Mouse (Mus musculus): ENCODE results near the gene Kcmf1. TPM values are rescaled to one million over a fixed set of nuclear protein-coding genes. Genes with fewer than 3 reads are reported as not detected.

The Kcmf1 gene
- polyA plus RNA-seq, 1 experiment from 2014 or later: 41.6 TPM

DNA sequence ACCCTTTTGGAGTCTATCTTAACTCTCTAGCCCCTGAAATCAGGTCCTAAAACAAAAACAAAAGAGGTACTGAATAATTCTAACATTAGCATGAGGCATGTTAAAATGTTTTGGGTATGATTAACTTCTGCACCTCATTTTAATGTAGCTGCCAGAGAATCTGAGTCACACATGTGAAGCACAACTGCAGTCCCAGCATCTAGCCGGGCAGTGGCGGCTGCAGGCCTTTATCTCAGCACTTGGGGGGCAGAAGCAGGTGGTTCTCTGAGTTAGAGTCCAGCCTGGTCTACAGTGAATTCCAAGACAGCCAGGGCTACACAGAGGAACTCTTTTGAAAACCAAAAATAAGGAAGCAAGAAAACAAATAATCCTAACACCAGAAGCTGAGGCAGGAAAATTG, 11.1 kb downstream of the Kcmf1 start:
- Histone ChIP-seq H3K9me3 (replicated peaks) (no peaks in the 10 kb centered on the region), H3K36me3 (peaks cover 42% of the 10 kb centered on the region), H3K27me3 (ENCODE audit: low read depth, poor library complexity, severe bottlenecking) (no peaks in the 10 kb centered on the region), H3K4me3 (no peak overlapping the region), H3K27ac (no peak overlapping the region), H3K4me1 (no peaks in the 10 kb centered on the region)
- WGBS: 90% methylated on average over 2 of the region's 2 CpGs
- DNase-seq (ENCODE audit: low spot score): no peak

DNA sequence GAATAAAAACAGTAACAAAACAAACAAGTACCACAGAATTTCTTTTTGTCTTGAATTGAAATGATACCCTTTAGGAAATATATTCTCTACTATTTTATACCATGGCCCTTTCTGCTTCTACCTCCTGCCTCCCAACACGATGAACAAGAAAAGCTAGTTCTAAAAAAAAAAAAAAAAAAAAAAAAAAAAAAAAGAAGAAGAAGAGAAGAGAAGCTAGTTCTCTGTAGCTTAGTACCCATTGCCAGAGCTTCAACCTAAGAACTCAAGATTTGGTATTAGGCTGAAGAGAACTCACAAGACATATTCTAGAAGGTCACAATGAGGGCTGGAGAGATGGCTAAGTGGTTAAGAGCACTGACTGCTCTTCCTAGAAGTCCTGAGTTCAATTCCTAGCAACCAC, 14.5 kb downstream of the Kcmf1 start:
- 90% methylated on average over 1 of the region's 1 CpGs for WGBS
- Histone ChIP-seq H3K4me3 (no peak overlapping the region), H3K27me3 (ENCODE audit: low read depth, poor library complexity, severe bottlenecking) (no peaks in the 10 kb centered on the region), H3K4me1 (peaks cover 3% of the 10 kb centered on the region; the same call in 1 of the 2 replicates), H3K27ac (no peak overlapping the region), H3K9me3 (replicated peaks) (no peaks in the 10 kb centered on the region), H3K36me3 (peaks cover 41% of the 10 kb centered on the region)
- no peak for DNase-seq (ENCODE audit: low spot score)

GRCm38 (mm10) chr6:72884767-72885166, 15.0 kb downstream of the Kcmf1 start:
- Histone ChIP-seq H3K4me3 (no peak overlapping the region), H3K9me3 (replicated peaks) (no peaks in the 10 kb centered on the region), H3K4me1 (peaks cover 3% of the 10 kb centered on the region; the same call in 1 of the 2 replicates), H3K27me3 (ENCODE audit: low read depth, poor library complexity, severe bottlenecking) (no peaks in the 10 kb centered on the region), H3K36me3 (peaks cover 41% of the 10 kb centered on the region), H3K27ac (no peak overlapping the region)
- DNase-seq (ENCODE audit: low spot score): no peak
- WGBS: 89% methylated on average over 3 of the region's 3 CpGs

- H3K36me3 ChIP-seq: peaks cover 23% of the 10 kb centered on the region
- H3K4me1 ChIP-seq: peaks cover 3% of the 10 kb centered on the region; the same call in 1 of the 2 replicates
- WGBS: 89% methylated on average over 8 of the region's 8 CpGs
- no peak for DNase-seq (ENCODE audit: low spot score)
- H3K9me3 ChIP-seq (replicated peaks): no peaks in the 10 kb centered on the region
- no peak overlapping the region for H3K27ac ChIP-seq
- no peaks in the 10 kb centered on the region for H3K27me3 ChIP-seq (ENCODE audit: low read depth, poor library complexity, severe bottlenecking)
- H3K4me3 ChIP-seq: no peak overlapping the region
These were observed 16.9 kb downstream of the Kcmf1 start for GRCm38 (mm10) chr6:72882661-72883458.

DNA sequence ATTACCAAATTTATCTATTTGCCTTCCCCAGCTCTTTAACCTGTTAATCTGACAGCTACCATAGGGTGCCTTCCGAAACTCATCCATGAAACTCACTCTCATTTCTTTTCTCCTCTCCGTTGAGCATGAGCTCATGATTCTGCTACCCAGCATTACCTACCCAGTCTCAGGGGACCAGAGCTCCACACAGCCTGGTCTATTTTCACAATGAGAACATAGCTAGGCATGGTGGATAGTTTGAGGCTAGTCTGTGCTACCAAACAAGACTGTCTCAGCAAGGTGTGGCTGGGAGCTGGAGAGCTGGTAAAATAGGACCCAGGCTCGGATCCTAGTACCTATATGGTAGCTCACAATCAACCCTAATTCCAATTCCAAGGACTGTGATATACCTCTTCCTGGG, 17.6 kb downstream of the Kcmf1 start:
- no peak overlapping the region for H3K4me3 ChIP-seq
- H3K4me1 ChIP-seq: peaks cover 3% of the 10 kb centered on the region; the same call in 1 of the 2 replicates
- H3K27ac ChIP-seq: no peak overlapping the region
- H3K27me3 ChIP-seq (ENCODE audit: low read depth, poor library complexity, severe bottlenecking): no peaks in the 10 kb centered on the region
- no peaks in the 10 kb centered on the region for H3K9me3 ChIP-seq (replicated peaks)
- H3K36me3 ChIP-seq: peaks cover 18% of the 10 kb centered on the region
- no peak for DNase-seq (ENCODE audit: low spot score)
- WGBS: 93% methylated on average over 3 of the region's 3 CpGs

DNA sequence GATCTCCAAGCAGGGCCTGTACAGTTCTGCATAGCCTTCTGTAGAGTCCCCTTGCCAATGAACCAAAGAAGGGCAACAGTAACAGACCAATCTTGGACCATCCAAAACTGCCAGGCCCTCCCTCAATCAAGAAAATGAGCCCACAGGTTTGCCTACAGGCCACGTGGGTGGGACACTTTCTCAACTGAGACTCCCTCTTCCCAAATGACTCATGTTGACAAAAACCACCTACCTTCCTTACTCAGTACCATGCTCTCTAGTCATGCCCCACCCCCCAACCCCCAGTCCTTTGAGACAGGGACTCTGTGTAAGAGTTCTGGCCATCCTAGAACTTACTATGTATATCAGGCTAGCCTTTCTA, 18.2 kb downstream of the Kcmf1 start:
- H3K9me3 ChIP-seq (replicated peaks): no peaks in the 10 kb centered on the region
- H3K27ac ChIP-seq: no peak overlapping the region
- H3K4me1 ChIP-seq: peaks cover 3% of the 10 kb centered on the region; the same call in 1 of the 2 replicates
- H3K27me3 ChIP-seq (ENCODE audit: low read depth, poor library complexity, severe bottlenecking): no peaks in the 10 kb centered on the region
- peaks cover 13% of the 10 kb centered on the region for H3K36me3 ChIP-seq
- no peak overlapping the region for H3K4me3 ChIP-seq
- WGBS: 69% methylated on average over 1 of the region's 1 CpGs
- DNase-seq (ENCODE audit: low spot score): no peak

DNA sequence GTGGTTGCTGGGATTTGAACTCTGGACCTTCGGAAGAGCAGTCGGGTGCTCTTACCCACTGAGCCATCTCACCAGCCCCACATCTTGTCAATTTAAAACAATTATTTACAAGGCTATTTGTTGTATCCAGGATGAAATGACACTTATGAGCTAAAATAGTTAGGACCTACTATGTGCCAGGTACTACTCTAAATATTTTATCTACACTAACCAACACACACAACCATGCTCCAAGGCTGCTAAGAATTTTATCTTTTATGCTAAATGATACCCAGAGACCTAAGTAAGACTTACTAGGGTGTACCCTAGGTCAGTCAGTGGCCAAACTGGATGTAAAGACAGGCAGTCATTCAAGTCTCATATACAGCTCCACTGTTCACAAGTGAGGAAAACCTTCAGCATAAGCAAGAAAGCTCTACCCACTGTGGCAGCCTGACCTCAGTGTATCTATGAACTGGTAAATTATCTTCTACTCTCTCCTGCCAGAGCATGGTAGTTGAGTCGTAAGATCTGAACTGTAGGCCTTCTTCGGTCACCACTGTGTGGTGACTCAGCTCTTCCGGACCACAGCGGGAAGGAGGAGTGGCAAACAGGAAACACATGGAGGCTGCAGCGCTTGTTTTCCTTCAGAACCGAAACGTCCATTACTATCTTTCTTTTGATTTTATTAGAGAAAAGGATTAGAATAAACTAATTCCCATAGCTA, 18.7 kb downstream of the Kcmf1 start:
- Histone ChIP-seq H3K36me3 (peaks cover 13% of the 10 kb centered on the region), H3K4me3 (no peak overlapping the region), H3K9me3 (replicated peaks) (no peaks in the 10 kb centered on the region), H3K27ac (no peak overlapping the region), H3K4me1 (peaks cover 3% of the 10 kb centered on the region; the same call in 1 of the 2 replicates), H3K27me3 (ENCODE audit: low read depth, poor library complexity, severe bottlenecking) (no peaks in the 10 kb centered on the region)
- WGBS: 90% methylated on average over 9 of the region's 9 CpGs
- no peak for DNase-seq (ENCODE audit: low spot score)

- WGBS: 95% methylated on average over 6 of the region's 6 CpGs
- Histone ChIP-seq H3K4me3 (no peak overlapping the region), H3K9me3 (replicated peaks) (no peaks in the 10 kb centered on the region), H3K36me3 (peaks cover 12% of the 10 kb centered on the region), H3K4me1 (no peaks in the 10 kb centered on the region), H3K27ac (no peak overlapping the region), H3K27me3 (ENCODE audit: low read depth, poor library complexity, severe bottlenecking) (no peaks in the 10 kb centered on the region)
- no peak for DNase-seq (ENCODE audit: low spot score)
These were observed 23.1 kb downstream of the Kcmf1 start for GRCm38 (mm10) chr6:72876629-72877028.

DNA sequence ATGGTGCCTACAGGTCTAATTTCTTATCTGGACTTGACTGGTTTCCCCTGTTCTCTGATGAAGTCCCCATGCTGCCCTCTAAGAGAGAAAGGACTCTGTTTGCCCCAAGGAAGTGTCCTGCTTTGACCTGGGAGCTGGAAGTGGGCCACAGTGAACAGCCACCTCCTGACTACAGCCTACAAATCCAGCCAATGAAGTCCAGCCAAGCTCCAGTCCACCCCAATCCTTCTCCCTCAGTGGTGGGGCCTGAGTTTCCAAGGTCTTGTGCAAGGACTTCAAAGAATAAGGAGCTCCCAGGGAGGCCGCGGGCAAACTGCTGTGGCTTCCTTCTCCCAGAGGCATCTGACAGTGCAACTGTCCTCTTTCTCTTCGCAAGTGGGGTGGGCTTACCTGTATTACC, 26.4 kb downstream of the Kcmf1 start:
- H3K4me3 ChIP-seq: no peak overlapping the region
- no peaks in the 10 kb centered on the region for H3K9me3 ChIP-seq (replicated peaks)
- H3K4me1 ChIP-seq: 0 out of 2 replicates have a peak, but pooled peaks cover 2% of the 10 kb centered on the region
- WGBS: 86% methylated on average over 3 of the region's 3 CpGs
- H3K27ac ChIP-seq: no peak overlapping the region
- H3K36me3 ChIP-seq: peaks cover 10% of the 10 kb centered on the region
- no peaks in the 10 kb centered on the region for H3K27me3 ChIP-seq (ENCODE audit: low read depth, poor library complexity, severe bottlenecking)
- no peak for DNase-seq (ENCODE audit: low spot score)

DNA sequence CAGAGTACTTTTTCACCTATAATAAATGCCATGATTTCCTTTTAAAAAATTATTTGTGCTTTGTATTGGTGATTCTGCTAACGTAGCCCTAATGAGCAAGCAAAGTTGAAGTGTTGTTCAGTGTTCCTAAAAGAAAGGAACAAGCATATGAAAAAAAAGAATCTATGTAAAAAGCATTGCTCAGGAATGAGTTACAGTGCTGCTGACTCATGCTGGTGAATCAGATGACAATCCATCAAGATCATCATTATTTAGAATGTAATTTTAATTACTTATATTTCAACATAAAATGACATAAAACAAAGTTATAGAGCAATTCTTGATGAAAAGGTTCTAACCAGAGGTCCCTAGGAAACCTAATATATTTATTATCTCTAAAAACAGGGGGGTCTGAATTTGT, 27.5 kb downstream of the Kcmf1 start:
- Histone ChIP-seq H3K36me3 (peaks cover 12% of the 10 kb centered on the region), H3K4me3 (no peak overlapping the region), H3K27me3 (ENCODE audit: low read depth, poor library complexity, severe bottlenecking) (no peaks in the 10 kb centered on the region), H3K27ac (no peak overlapping the region), H3K4me1 (0 out of 2 replicates have a peak, but pooled peaks cover 2% of the 10 kb centered on the region), H3K9me3 (replicated peaks) (no peaks in the 10 kb centered on the region)
- DNase-seq (ENCODE audit: low spot score): no peak
- WGBS: 94% methylated on average over 1 of the region's 1 CpGs

DNA sequence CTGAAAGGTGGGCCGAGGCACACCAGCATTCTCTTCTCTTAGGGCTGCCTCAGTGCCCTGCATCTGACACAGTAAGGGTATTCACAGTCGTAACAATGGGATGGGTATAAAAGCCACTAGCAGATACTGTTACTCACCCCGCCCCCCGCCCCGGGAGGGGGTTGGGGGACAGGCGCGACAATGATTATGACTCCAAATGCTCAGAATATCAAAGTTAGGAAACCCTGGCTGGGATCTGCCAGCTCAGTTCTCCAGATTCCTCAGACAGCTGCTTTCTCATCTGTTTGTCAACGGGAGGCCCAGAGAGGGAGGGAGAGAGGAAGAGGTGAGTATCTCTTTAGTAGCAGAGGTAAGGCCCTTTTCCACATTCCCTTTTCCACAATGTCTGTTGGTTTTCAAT, 30.2 kb downstream of the Kcmf1 start:
- Histone ChIP-seq H3K27ac (no peak overlapping the region), H3K4me1 (0 out of 2 replicates have a peak, but pooled peaks cover 2% of the 10 kb centered on the region), H3K9me3 (replicated peaks) (no peaks in the 10 kb centered on the region), H3K27me3 (ENCODE audit: low read depth, poor library complexity, severe bottlenecking) (no peaks in the 10 kb centered on the region), H3K36me3 (peaks cover 20% of the 10 kb centered on the region), H3K4me3 (no peak overlapping the region)
- 75% methylated on average over 8 of the region's 8 CpGs for WGBS
- no peak for DNase-seq (ENCODE audit: low spot score)

DNA sequence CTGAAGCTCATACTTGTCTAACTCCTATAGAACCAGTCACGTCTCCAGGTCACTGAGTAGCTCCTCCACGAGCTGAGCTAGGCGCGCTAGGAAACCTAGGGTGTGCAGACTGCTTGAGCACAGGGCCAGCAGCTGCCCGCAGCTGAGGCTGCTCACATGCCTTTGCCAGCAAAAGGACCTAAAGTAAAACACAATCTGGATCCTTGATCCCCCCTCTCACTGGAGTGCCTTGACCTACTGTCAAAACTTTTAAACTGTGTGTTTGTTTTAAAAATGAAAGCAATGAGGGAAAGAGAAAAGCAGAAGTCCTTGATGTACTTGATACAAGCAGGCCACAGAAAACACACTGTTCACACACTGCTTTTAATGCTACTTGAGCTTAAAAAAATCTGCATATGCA, 31.1 kb downstream of the Kcmf1 start:
- Histone ChIP-seq H3K9me3 (replicated peaks) (no peaks in the 10 kb centered on the region), H3K27me3 (ENCODE audit: low read depth, poor library complexity, severe bottlenecking) (no peaks in the 10 kb centered on the region), H3K36me3 (peaks cover 26% of the 10 kb centered on the region), H3K4me1 (0 out of 2 replicates have a peak, but pooled peaks cover 2% of the 10 kb centered on the region), H3K4me3 (no peak overlapping the region), H3K27ac (no peak overlapping the region)
- no peak for DNase-seq (ENCODE audit: low spot score)
- WGBS: 96% methylated on average over 5 of the region's 5 CpGs

GRCm38 (mm10) chr6:72867746-72868145, 32.0 kb downstream of the Kcmf1 start:
- WGBS: 98% methylated on average over 1 of the region's 1 CpGs
- Histone ChIP-seq H3K4me1 (0 out of 2 replicates have a peak, but pooled peaks cover 2% of the 10 kb centered on the region), H3K4me3 (no peak overlapping the region), H3K9me3 (replicated peaks) (no peaks in the 10 kb centered on the region), H3K27me3 (ENCODE audit: low read depth, poor library complexity, severe bottlenecking) (no peaks in the 10 kb centered on the region), H3K27ac (no peak overlapping the region), H3K36me3 (peaks cover 27% of the 10 kb centered on the region)
- DNase-seq (ENCODE audit: low spot score): no peak
